Mouse (Mus musculus) G1E (cell line): Measurements from ENCODE around the gene Bik.

ENCODE experiments used
- CTCF ChIP-seq: IDR thresholded peaks from 2 replicates; pipeline ENCODE4 v1.5.1; 2012; ENCODE audit warnings: low read depth, low read length, inconsistent platforms, mixed read lengths
- GATA1 ChIP-seq: IDR thresholded peaks from 2 replicates; pipeline ENCODE4 v1.6.1; 2012; ENCODE audit warnings: borderline replicate concordance, low read length, inconsistent platforms, mixed read lengths
- GATA2 ChIP-seq: IDR thresholded peaks from 2 replicates; pipeline ENCODE4 v1.6.1; 2012; ENCODE audit warnings: low read depth, low read length, inconsistent platforms, borderline replicate concordance
- POLR2AphosphoS5 ChIP-seq: IDR thresholded peaks from 2 replicates; pipeline ENCODE4 v1.6.1; 2012; ENCODE audit warnings: low read depth, low read length, inconsistent platforms; ENCODE audit not compliant: insufficient replicate concordance
- TAL1 ChIP-seq: conservative IDR thresholded peaks from 2 replicates; pipeline ENCODE4 v1.6.1; 2012; ENCODE audit warnings: low read depth, low read length, inconsistent platforms, mixed read lengths

DNA sequence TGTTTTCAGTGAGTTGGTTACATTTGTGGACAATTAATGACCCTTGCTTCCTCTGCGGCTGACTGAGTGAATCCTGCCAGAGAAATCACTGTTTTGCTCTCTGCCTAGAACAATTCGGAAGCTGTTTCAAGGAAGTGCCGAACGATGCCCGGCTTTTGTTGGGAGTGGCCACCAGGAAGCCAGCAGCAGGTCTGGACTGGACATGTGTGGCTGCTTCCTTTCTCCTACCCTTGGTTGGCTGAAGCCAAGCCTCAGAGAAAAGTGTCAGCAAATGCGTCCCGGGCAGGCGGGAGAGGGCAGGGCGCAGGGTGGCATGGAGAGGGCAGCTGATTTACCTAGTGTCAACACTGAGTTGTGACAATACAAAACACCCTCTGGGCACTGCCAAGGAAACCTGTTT is 3.6 kb downstream of the Bik start:
- TF ChIP-seq CTCF, result no peak
- no peak for TF ChIP-seq GATA2
- TF ChIP-seq GATA1, result no peak
- no peak for TF ChIP-seq POLR2AphosphoS5
- no peak for TF ChIP-seq TAL1
